Mouse (Mus musculus): ENCODE measurements around the gene Hist1h2bq. TPM values are rescaled to one million over a fixed set of nuclear protein-coding genes. Genes with fewer than 3 reads are reported as not detected.
"Not testable (repeated sequence)": the region's sequence is repeated elsewhere in the genome, so short reads cannot be mapped to it uniquely, and the experiment has no call there.

Hist1h2bq gene
- polyA plus RNA-seq, 1 experiment, result 20.3 TPM

DNA sequence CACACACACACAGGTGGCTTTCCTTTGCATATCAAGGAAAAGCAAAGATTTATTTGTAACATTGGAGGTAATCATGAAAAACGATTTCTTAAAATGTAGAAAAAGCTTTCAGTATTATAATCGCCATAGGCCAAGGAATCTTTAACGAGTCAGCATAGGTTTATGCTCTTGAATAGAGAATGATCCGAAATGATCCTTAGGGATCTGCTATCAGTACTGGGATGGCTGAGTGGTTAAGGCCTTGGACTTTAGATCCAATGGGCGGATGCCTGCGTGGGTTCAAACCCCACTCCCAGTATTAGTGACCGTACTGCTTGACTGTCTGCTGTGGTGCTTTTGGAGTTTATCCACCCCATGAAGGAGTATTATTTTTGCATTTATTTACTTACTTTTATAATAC lies 14.4 kb downstream of the Hist1h2bq start:
- TF ChIP-seq CEBPB (IDR thresholded peaks at IDR 0.05; ENCODE audit: low read depth), result no peak
- no peak for TF ChIP-seq MYOD1 (IDR thresholded peaks at IDR 0.05; ENCODE audit: control insufficient read depth, insufficient read length, low read depth)
- TF ChIP-seq CTCF (IDR thresholded peaks at IDR 0.05; ENCODE audit: control insufficient read depth, insufficient read depth, insufficient read length), result no peak
- no peak for TF ChIP-seq FOSL1 (IDR thresholded peaks at IDR 0.05; ENCODE audit: insufficient read depth, low read length, poor library complexity, severe bottlenecking)
- TF ChIP-seq USF1 (IDR thresholded peaks at IDR 0.05; ENCODE audit: low read depth), result no peak
- no peak for TF ChIP-seq MYOG (IDR thresholded peaks at IDR 0.05; ENCODE audit: control insufficient read depth, extremely low read depth, insufficient read length)
- no peak overlapping the region for H3K4me3 ChIP-seq (ENCODE audit: insufficient read depth, poor library complexity, severe bottlenecking)
- H3K79me3 ChIP-seq (ENCODE audit: low read depth), result no peaks in the 10 kb centered on the region
- H3ac ChIP-seq (ENCODE audit: control insufficient read depth, insufficient read length, low read depth), result no peak overlapping the region
- H3K36me3 ChIP-seq (ENCODE audit: control insufficient read depth, insufficient read depth), result no peaks in the 10 kb centered on the region
- H3K79me2 ChIP-seq (ENCODE audit: control insufficient read depth, insufficient read depth), result no peaks in the 10 kb centered on the region
- no peaks in the 10 kb centered on the region for H3K27me3 ChIP-seq (ENCODE audit: control insufficient read depth, insufficient read depth, insufficient read length)

DNA sequence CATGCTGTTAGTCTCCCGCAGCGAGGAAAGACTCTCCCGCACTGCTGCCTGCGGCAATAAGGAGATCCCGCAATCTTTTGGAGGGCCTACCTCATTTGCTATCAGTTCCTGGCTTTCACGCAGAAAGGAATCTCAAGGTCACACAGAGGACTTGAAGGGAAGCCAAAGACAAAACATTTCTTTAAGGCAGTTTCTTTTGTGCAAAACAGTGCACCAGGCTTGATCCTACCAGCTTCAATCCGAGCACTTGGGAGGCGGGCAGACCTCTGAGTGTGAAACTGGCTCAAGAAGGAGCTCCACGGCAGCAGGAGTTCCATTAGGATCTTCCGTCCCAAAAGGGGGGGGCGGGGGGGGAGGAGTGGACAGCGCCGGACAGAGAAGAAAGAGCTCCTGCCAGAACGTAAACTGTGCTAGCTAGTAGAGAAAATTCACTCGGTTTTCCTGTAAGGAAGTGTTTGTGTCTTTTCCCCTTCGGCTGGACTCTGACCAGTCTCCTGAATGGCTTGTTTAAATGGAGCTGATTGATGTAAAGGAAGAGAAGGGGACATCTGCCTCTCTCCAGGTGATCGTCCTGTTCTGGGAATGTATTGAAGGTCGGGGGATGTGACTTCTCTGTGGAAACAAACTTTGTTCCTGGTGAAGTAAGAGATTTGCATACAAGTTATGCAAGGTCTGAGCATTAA lies 19.3 kb downstream of the Hist1h2bq start:
- H3K4me3 ChIP-seq (ENCODE audit: insufficient read depth, poor library complexity, severe bottlenecking), result no peak overlapping the region

DNA sequence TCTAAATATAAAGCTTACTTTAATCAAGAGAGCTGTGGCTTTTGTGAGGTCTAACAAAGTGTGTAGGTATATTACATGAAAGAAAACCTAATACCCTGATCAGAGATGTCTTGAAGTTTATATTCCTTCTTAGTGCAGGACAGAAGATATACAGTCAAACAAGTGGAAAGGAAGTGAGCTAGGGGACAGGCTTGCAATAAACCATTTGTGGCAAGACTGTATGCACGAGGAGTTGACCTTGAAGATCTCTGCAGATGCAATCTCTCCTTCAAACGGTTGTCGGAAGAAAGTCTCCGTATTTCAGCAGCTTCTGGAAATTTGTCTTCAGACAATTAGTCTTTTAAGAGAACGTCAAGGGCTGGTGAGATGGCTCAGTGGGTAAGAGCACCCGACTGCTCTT lies 20.1 kb downstream of the Hist1h2bq start:
- H3K27me3 ChIP-seq (ENCODE audit: control insufficient read depth, insufficient read depth, insufficient read length), result no peaks in the 10 kb centered on the region
- H3K79me3 ChIP-seq (ENCODE audit: low read depth), result no peaks in the 10 kb centered on the region
- H3K4me3 ChIP-seq (ENCODE audit: insufficient read depth, poor library complexity, severe bottlenecking), result no peak overlapping the region
- no peak overlapping the region for H3ac ChIP-seq (ENCODE audit: control insufficient read depth, insufficient read length, low read depth)
- TF ChIP-seq CEBPB (IDR thresholded peaks at IDR 0.05; ENCODE audit: low read depth), result no peak
- TF ChIP-seq FOSL1 (IDR thresholded peaks at IDR 0.05; ENCODE audit: insufficient read depth, low read length, poor library complexity, severe bottlenecking), result no peak
- no peak for TF ChIP-seq MAX (IDR thresholded peaks at IDR 0.05)
- no peak for TF ChIP-seq MYOG (IDR thresholded peaks at IDR 0.05; ENCODE audit: control insufficient read depth, extremely low read depth, insufficient read length)
- TF ChIP-seq USF1 (IDR thresholded peaks at IDR 0.05; ENCODE audit: low read depth), result no peak
- TF ChIP-seq CTCF (IDR thresholded peaks at IDR 0.05; ENCODE audit: control insufficient read depth, insufficient read depth, insufficient read length), result no peak
- TF ChIP-seq MYOD1 (IDR thresholded peaks at IDR 0.05; ENCODE audit: control insufficient read depth, insufficient read length, low read depth), result no peak
- no peaks in the 10 kb centered on the region for H3K79me2 ChIP-seq (ENCODE audit: control insufficient read depth, insufficient read depth)
- no peaks in the 10 kb centered on the region for H3K36me3 ChIP-seq (ENCODE audit: control insufficient read depth, insufficient read depth)

More for the DNA sequence above, 19.3 kb downstream of the Hist1h2bq start:
- Histone ChIP-seq H3K79me3 (ENCODE audit: low read depth) (no peaks in the 10 kb centered on the region), H3K36me3 (ENCODE audit: control insufficient read depth, insufficient read depth) (no peaks in the 10 kb centered on the region), H3K27me3 (ENCODE audit: control insufficient read depth, insufficient read depth, insufficient read length) (no peaks in the 10 kb centered on the region), H3K79me2 (ENCODE audit: control insufficient read depth, insufficient read depth) (no peaks in the 10 kb centered on the region), H3ac (ENCODE audit: control insufficient read depth, insufficient read length, low read depth) (no peak overlapping the region)
- TF ChIP-seq MAX (IDR thresholded peaks at IDR 0.05), result no peak
- TF ChIP-seq MYOG (IDR thresholded peaks at IDR 0.05; ENCODE audit: control insufficient read depth, extremely low read depth, insufficient read length), result no peak
- no peak for TF ChIP-seq USF1 (IDR thresholded peaks at IDR 0.05; ENCODE audit: low read depth)
- no peak for TF ChIP-seq MYOD1 (IDR thresholded peaks at IDR 0.05; ENCODE audit: control insufficient read depth, insufficient read length, low read depth)
- TF ChIP-seq FOSL1 (IDR thresholded peaks at IDR 0.05; ENCODE audit: insufficient read depth, low read length, poor library complexity, severe bottlenecking), result no peak
- no peak for TF ChIP-seq CTCF (IDR thresholded peaks at IDR 0.05; ENCODE audit: control insufficient read depth, insufficient read depth, insufficient read length)
- no peak for TF ChIP-seq CEBPB (IDR thresholded peaks at IDR 0.05; ENCODE audit: low read depth)

DNA sequence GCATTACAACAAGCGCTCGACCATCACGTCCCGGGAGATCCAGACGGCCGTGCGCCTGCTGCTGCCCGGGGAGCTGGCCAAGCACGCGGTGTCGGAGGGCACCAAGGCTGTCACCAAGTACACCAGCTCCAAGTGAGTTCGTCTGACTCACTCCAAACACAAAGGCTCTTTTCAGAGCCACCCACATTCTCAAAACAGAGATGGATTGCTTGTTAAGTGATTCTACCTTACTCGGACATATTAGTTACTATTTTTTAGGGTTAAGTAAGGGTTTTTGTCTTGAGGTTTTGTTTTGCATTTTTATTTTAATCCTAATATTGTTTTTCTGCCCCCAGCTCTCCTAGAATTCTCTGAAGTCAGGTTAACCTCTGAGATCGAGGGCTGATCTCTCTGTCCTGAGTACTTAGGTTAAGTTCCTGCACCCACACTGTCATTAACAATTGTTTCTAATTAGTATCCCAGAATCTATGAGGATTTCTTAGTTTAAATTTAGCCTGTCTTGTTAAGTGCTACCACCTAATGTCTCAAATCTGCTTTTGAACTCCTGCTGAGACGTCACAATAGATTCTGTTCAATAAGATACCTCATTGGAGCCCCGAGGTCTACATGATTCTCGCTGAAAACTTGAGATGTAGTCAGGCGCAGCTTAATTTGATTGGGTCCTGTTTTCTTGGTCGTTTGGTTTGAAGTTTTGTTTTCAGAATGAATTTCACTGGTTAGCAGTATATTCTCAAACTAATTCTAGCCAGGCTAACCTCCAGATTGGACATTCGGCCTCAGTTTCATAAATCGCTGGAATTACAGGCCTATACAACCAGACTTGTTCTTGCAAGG lies 22.0 kb downstream of the Hist1h2bq start:
- H3ac ChIP-seq (ENCODE audit: control insufficient read depth, insufficient read length, low read depth), result peak overlapping the region; percentile 32
- H3K27me3 ChIP-seq (ENCODE audit: control insufficient read depth, insufficient read depth, insufficient read length), result no peaks in the 10 kb centered on the region
- TF ChIP-seq MYOG (IDR thresholded peaks at IDR 0.05; ENCODE audit: control insufficient read depth, extremely low read depth, insufficient read length), result no peak
- no peak for TF ChIP-seq USF1 (IDR thresholded peaks at IDR 0.05; ENCODE audit: low read depth)
- no peak for TF ChIP-seq MYOD1 (IDR thresholded peaks at IDR 0.05; ENCODE audit: control insufficient read depth, insufficient read length, low read depth)
- TF ChIP-seq FOSL1 (IDR thresholded peaks at IDR 0.05; ENCODE audit: insufficient read depth, low read length, poor library complexity, severe bottlenecking), result no peak
- TF ChIP-seq MAX (IDR thresholded peaks at IDR 0.05), result no peak
- no peak for TF ChIP-seq CTCF (IDR thresholded peaks at IDR 0.05; ENCODE audit: control insufficient read depth, insufficient read depth, insufficient read length)
- TF ChIP-seq CEBPB (IDR thresholded peaks at IDR 0.05; ENCODE audit: low read depth), result no peak
- no peaks in the 10 kb centered on the region for H3K36me3 ChIP-seq (ENCODE audit: control insufficient read depth, insufficient read depth)
- no peaks in the 10 kb centered on the region for H3K79me2 ChIP-seq (ENCODE audit: control insufficient read depth, insufficient read depth)
- H3K4me3 ChIP-seq (ENCODE audit: insufficient read depth, poor library complexity, severe bottlenecking), result no peak overlapping the region
- no peaks in the 10 kb centered on the region for H3K79me3 ChIP-seq (ENCODE audit: low read depth)

DNA sequence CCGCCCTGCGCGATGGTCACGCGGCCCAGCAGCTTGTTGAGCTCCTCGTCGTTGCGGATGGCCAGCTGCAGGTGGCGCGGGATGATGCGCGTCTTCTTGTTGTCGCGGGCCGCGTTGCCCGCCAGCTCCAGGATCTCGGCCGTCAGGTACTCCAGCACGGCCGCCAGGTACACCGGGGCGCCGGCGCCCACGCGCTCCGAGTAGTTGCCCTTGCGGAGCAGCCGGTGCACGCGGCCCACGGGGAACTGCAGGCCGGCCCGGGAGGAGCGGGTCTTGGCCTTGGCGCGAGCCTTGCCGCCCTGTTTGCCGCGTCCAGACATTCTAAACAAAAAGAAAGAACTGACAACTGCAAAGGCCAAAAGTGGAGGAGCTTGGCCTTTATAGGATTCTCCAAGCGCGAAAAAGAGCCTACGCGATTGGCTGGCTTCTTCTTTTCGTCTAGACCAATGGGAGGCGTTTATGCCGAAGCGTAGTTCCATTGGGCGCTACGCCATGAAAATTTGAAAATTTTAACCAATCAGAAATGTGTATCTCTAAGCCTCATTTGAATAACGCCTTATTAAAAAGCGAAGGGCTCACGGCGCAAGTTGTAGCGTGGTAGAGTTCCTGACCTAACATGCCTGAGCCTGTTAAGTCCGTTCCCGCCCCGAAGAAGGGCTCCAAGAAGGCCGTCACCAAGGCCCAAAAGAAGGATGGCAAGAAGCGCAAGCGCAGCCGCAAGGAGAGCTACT lies 22.9 kb downstream of the Hist1h2bq start, which contains the start of the genes Hist1h2an and Hist1h2bp:
Hist1h2an (minus strand) TSS at position 320 of the 731 bp plus-strand sequence.
Hist1h2bp (plus strand) TSS at position 563 of the 731 bp plus-strand sequence.
- not testable (repeated sequence) for H3K36me3 ChIP-seq (ENCODE audit: control insufficient read depth, insufficient read depth); H3K27me3 ChIP-seq (ENCODE audit: control insufficient read depth, insufficient read depth, insufficient read length); H3K79me3 ChIP-seq (ENCODE audit: low read depth); H3K79me2 ChIP-seq (ENCODE audit: control insufficient read depth, insufficient read depth)
- Histone ChIP-seq H3K4me3 (ENCODE audit: insufficient read depth, poor library complexity, severe bottlenecking) (peak within 1 kb of the TSS; percentile 18), H3ac (ENCODE audit: control insufficient read depth, insufficient read length, low read depth) (peak within 1 kb of the TSS; percentile 59)

All from C2C12 (cell line).